Mouse (Mus musculus) G1E (cell line): ENCODE data around the gene Mrpl23. TPM values are rescaled to one million over a fixed set of nuclear protein-coding genes. Genes with fewer than 3 reads are reported as not detected.

Experiments
- ATAC-seq: 2 replicates; pipeline ENCODE4 v1.8.0; 2016; ENCODE audit warnings: mild to moderate bottlenecking; ENCODE audit not compliant: insufficient number of reproducible peaks, poor library complexity, low FRiP score, severe bottlenecking; ENCODE audit errors: extremely low read depth
- DNase-seq: peaks from one replicate; pipeline ENCODE4 v3.0.0; 2012; ENCODE audit warnings: low spot score
- H3K27me3 ChIP-seq: 2 replicates; pipeline ENCODE4 v1.6.1; 2012; ENCODE audit warnings: mild to moderate bottlenecking, low read length, inconsistent platforms; ENCODE audit not compliant: insufficient read depth
- H3K36me3 ChIP-seq: replicated peaks from 2 replicates; pipeline ENCODE3; 2012; ENCODE audit warnings: mild to moderate bottlenecking, inconsistent platforms
- H3K4me1 ChIP-seq: 2 replicates; pipeline ENCODE4 v1.6.1; 2012; ENCODE audit warnings: low read depth, low read length, inconsistent platforms, mixed read lengths; ENCODE audit not compliant: insufficient read depth
- H3K4me3 ChIP-seq: 2 replicates; pipeline ENCODE4 v1.5.1; 2012; ENCODE audit warnings: low read depth, mild to moderate bottlenecking, inconsistent platforms, low read length, moderate library complexity, mixed read lengths
- H3K9me3 ChIP-seq: replicated peaks from 2 replicates; pipeline ENCODE4 v1.6.1; 2012; ENCODE audit warnings: inconsistent platforms
- CTCF ChIP-seq: IDR thresholded peaks from 2 replicates; pipeline ENCODE4 v1.5.1; 2012; ENCODE audit warnings: low read depth, low read length, inconsistent platforms, mixed read lengths
- GATA1 ChIP-seq: IDR thresholded peaks from 2 replicates; pipeline ENCODE4 v1.6.1; 2012; ENCODE audit warnings: borderline replicate concordance, low read length, inconsistent platforms, mixed read lengths
- GATA2 ChIP-seq: IDR thresholded peaks from 2 replicates; pipeline ENCODE4 v1.6.1; 2012; ENCODE audit warnings: low read depth, low read length, inconsistent platforms, borderline replicate concordance
- POLR2AphosphoS5 ChIP-seq: IDR thresholded peaks from 2 replicates; pipeline ENCODE4 v1.6.1; 2012; ENCODE audit warnings: low read depth, low read length, inconsistent platforms; ENCODE audit not compliant: insufficient replicate concordance
- TAL1 ChIP-seq: conservative IDR thresholded peaks from 2 replicates; pipeline ENCODE4 v1.6.1; 2012; ENCODE audit warnings: low read depth, low read length, inconsistent platforms, mixed read lengths
- polyA plus RNA-seq: library from polyadenylated mRNA; stranded (reverse); fragments of >175 nt; gene quantifications from 2 replicates; pipeline ENCODE4 v1.2.3, GENCODE M21; 2012
- total RNA-seq, 2 experiments: library from RNA; stranded (forward) in 1 of 2; stranded (reverse) in 1 of 2; fragments of 200-1000 nt in 1 of 2; fragments of >200 nt in 1 of 2; fragmentation: Nextera tagmentation in 1 of 2; gene quantifications; 2 replicates each; pipeline ENCODE4 v1.2.3; 2014 to 2017

Gene Mrpl23
- total and polyA plus RNA-seq, 3 experiments: 30.3 to 54.4 (median 33.1) TPM

GRCm38 (mm10) chr7:142516221-142516978, 16.1 kb upstream of the Mrpl23 start:
- ATAC-seq: no peak
- H3K9me3 ChIP-seq: no peaks in the 10 kb centered on the region
- no peaks in the 10 kb centered on the region for H3K4me1 ChIP-seq
- TF ChIP-seq TAL1: no peak
- TF ChIP-seq GATA1: no peak
- TF ChIP-seq CTCF: no peak
- TF ChIP-seq GATA2: no peak
- no peak for TF ChIP-seq POLR2AphosphoS5
- peaks cover 33% of the 10 kb centered on the region for H3K27me3 ChIP-seq
- no peaks in the 10 kb centered on the region for H3K36me3 ChIP-seq
- DNase-seq: no peak
- no peak overlapping the region for H3K4me3 ChIP-seq

DNA sequence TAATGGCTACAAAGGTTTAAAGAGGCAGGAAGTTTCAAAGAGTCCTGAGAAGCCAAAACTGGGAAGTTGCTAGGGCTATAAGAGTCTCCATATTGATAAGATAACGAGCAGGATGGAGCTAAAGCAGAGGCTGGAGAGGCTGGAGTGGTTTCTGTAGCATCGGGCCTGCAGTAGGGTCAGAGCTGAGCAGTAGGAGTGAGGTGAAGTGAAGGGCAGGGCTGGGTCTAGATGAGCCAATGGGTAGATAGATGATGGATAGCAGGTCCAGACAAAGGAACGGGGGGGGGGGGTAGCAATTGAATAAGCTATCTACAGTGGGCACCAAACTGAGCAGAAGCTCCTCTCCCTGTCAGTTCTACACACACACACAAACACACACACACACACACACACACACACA, 15.0 kb upstream of the Mrpl23 start:
- DNase-seq (no peak), ATAC-seq (no peak)
- H3K4me3 ChIP-seq: no peak overlapping the region
- no peaks in the 10 kb centered on the region for H3K9me3 ChIP-seq
- H3K27me3 ChIP-seq: peaks cover 35% of the 10 kb centered on the region
- H3K4me1 ChIP-seq: no peaks in the 10 kb centered on the region
- no peaks in the 10 kb centered on the region for H3K36me3 ChIP-seq
- TF ChIP-seq POLR2AphosphoS5: no peak
- no peak for TF ChIP-seq GATA1
- TF ChIP-seq GATA2: no peak
- TF ChIP-seq CTCF: no peak
- no peak for TF ChIP-seq TAL1

DNA sequence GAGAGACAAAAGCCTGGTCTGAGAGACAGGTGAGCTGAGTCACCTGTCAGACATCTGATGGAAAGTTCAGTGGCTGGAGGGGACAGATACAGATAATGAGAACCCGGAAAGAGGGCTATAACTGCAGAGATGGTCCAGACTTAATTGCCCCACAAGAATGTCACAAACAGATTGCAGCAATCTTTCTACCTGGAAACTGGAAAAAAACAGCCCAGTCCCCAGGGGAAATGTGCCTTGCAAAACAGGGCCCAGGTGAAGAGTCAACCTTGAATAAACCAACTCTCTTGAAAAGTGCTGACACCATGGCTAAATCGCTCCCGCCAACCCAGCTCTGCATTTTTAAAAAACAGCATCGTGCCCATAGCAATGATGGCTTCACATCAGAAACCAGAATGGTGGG, 12.2 kb upstream of the Mrpl23 start:
- no peak for DNase-seq
- Histone ChIP-seq H3K27me3 (peaks cover 40% of the 10 kb centered on the region), H3K9me3 (no peaks in the 10 kb centered on the region), H3K4me1 (peaks cover 5% of the 10 kb centered on the region), H3K4me3 (no peak overlapping the region), H3K36me3 (no peaks in the 10 kb centered on the region)
- no peak for TF ChIP-seq CTCF
- no peak for TF ChIP-seq POLR2AphosphoS5
- TF ChIP-seq TAL1: no peak
- no peak for TF ChIP-seq GATA2
- TF ChIP-seq GATA1: no peak
- ATAC-seq: no peak

DNA sequence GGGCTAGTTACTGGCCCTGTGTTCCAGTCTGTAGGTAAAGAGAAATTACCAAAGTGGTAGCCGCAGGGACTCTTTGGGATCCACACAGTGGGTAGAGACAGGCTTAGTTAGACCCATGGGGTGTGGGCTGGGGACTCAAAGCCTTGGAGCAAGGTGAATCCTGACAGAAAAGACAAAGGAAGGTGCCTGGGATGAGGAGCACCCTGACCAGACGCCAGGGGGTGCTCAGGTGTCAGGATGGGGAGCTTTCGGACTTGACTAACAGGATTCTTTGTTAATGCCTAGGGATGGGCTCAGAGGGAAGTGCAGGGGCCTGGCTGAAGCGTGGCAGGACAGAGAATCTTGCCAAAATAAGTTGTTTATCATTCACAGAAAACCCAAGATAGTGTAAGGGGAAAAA, 10.1 kb upstream of the Mrpl23 start:
- H3K36me3 ChIP-seq: no peaks in the 10 kb centered on the region
- ATAC-seq (no peak; the same call in 1 of the 2 replicates), DNase-seq (no peak)
- H3K9me3 ChIP-seq: no peaks in the 10 kb centered on the region
- H3K4me1 ChIP-seq: peaks cover 19% of the 10 kb centered on the region
- H3K27me3 ChIP-seq: peaks cover 44% of the 10 kb centered on the region
- H3K4me3 ChIP-seq: no peak overlapping the region
- TF ChIP-seq TAL1: no peak
- no peak for TF ChIP-seq GATA1
- TF ChIP-seq POLR2AphosphoS5: no peak
- no peak for TF ChIP-seq CTCF

GRCm38 (mm10) chr7:142523200-142523990, 9.1 kb upstream of the Mrpl23 start:
- no peak for TF ChIP-seq GATA1
- TF ChIP-seq TAL1: no peak
- no peak for TF ChIP-seq CTCF
- no peak for TF ChIP-seq POLR2AphosphoS5
- TF ChIP-seq GATA2: no peak
- H3K9me3 ChIP-seq: no peaks in the 10 kb centered on the region
- peaks cover 51% of the 10 kb centered on the region for H3K27me3 ChIP-seq
- ATAC-seq: no peak
- DNase-seq: no peak
- H3K4me1 ChIP-seq: peaks cover 22% of the 10 kb centered on the region
- no peak overlapping the region for H3K4me3 ChIP-seq
- no peaks in the 10 kb centered on the region for H3K36me3 ChIP-seq

- peaks cover 31% of the 10 kb centered on the region for H3K4me1 ChIP-seq
These were observed 6.9 kb upstream of the Mrpl23 start for GRCm38 (mm10) chr7:142525342-142526178.

More at GRCm38 (mm10) chr7:142525342-142526178, 6.9 kb upstream of the Mrpl23 start:
- ATAC-seq (no peak), DNase-seq (no peak)
- Histone ChIP-seq H3K27me3 (peaks cover 58% of the 10 kb centered on the region), H3K4me3 (no peak overlapping the region; the same call in 1 of the 2 replicates), H3K9me3 (no peaks in the 10 kb centered on the region), H3K36me3 (no peaks in the 10 kb centered on the region)
- no peak for TF ChIP-seq POLR2AphosphoS5
- no peak for TF ChIP-seq GATA2
- no peak for TF ChIP-seq CTCF
- TF ChIP-seq TAL1: no peak
- TF ChIP-seq GATA1: no peak
